Mouse (Mus musculus) embryonic facial prominence, embryonic 13.5 days (tissue): ENCODE data around the gene Fbxo36. TPM values are rescaled to one million over a fixed set of nuclear protein-coding genes. Genes with fewer than 3 reads are reported as not detected.

Source experiments
- ATAC-seq: fragments of 200-750 bp; cut with Nextera tagmentation; 2 replicates; pipeline ENCODE4 v1.8.0; 2017; ENCODE audit warnings: low read depth; ENCODE audit not compliant: insufficient number of reproducible peaks, insufficient read depth, low FRiP score, low TSS enrichment
- H3K27ac ChIP-seq: fragments of 300-500 bp; sonication (generic); 2 replicates; pipeline ENCODE4 v1.5.1; 2015; ENCODE audit warnings: moderate library complexity, mild to moderate bottlenecking, inconsistent platforms
- H3K27me3 ChIP-seq: fragments of 300-500 bp; sonication (generic); 2 replicates; pipeline ENCODE4 v1.6.1; 2015; ENCODE audit warnings: mild to moderate bottlenecking, inconsistent platforms
- H3K36me3 ChIP-seq: fragments of 300-500 bp; sonication (generic); 2 replicates; pipeline ENCODE4 v1.6.1; 2015; ENCODE audit warnings: mild to moderate bottlenecking, inconsistent platforms
- H3K4me1 ChIP-seq: fragments of 300-500 bp; sonication (generic); 2 replicates; pipeline ENCODE4 v1.6.1; 2015; ENCODE audit warnings: inconsistent platforms
- H3K4me2 ChIP-seq: fragments of 300-500 bp; sonication (generic); 2 replicates; pipeline ENCODE4 v1.6.1; 2015; ENCODE audit warnings: moderate library complexity, mild to moderate bottlenecking, inconsistent platforms
- H3K4me3 ChIP-seq: fragments of 300-500 bp; sonication (generic); 2 replicates; pipeline ENCODE4 v1.5.1; 2015; ENCODE audit warnings: mild to moderate bottlenecking, inconsistent platforms
- H3K9ac ChIP-seq: fragments of 300-500 bp; sonication (generic); 2 replicates; pipeline ENCODE4 v1.6.1; 2015; ENCODE audit warnings: mild to moderate bottlenecking, inconsistent platforms
- H3K9me3 ChIP-seq: fragments of 300-500 bp; sonication (generic); 2 replicates; pipeline ENCODE4 v1.6.1; 2016; ENCODE audit warnings: inconsistent platforms
- WGBS: fragments of 180-500 bp; shearing (Covaris S2); methylation state at CpG from one replicate; pipeline ENCODE4 v1.1.7; 2015; ENCODE audit warnings: mixed read lengths; 5-methylcytosine and 5-hydroxymethylcytosine counted together
- polyA plus RNA-seq: library from polyadenylated mRNA; unstranded; fragments of >200 nt; fragmentation: Nextera tagmentation; extraction: Ambion mirVana; gene quantifications from 2 replicates; pipeline ENCODE4 v1.2.1, GENCODE M21; 2015

Gene Fbxo36
- polyA plus RNA-seq, 1 experiment from 2014 or later, result 8.4 TPM

GRCm38 (mm10) chr1:84897364-84897763 lies 57.7 kb downstream of the Fbxo36 start:
- Histone ChIP-seq H3K27ac (no peak overlapping the region), H3K4me3 (no peak overlapping the region), H3K4me1 (no peaks in the 10 kb centered on the region), H3K9ac (no peak overlapping the region), H3K9me3 (no peaks in the 10 kb centered on the region), H3K27me3 (no peaks in the 10 kb centered on the region), H3K36me3 (no peaks in the 10 kb centered on the region), H3K4me2 (no peak overlapping the region)
- WGBS, result 85% methylated on average over 6 of the region's 6 CpGs
- no peak for ATAC-seq

- no peaks in the 10 kb centered on the region for H3K4me1 ChIP-seq
- H3K36me3 ChIP-seq, result no peaks in the 10 kb centered on the region
- no peak overlapping the region for H3K4me2 ChIP-seq
- H3K4me3 ChIP-seq, result no peak overlapping the region
- H3K9ac ChIP-seq, result no peak overlapping the region
- WGBS, result 91% methylated on average over 6 of the region's 6 CpGs
- H3K27ac ChIP-seq, result no peak overlapping the region
- ATAC-seq, result no peak
- no peaks in the 10 kb centered on the region for H3K27me3 ChIP-seq
- no peaks in the 10 kb centered on the region for H3K9me3 ChIP-seq
Measured at GRCm38 (mm10) chr1:84899156-84899555, 59.5 kb downstream of the Fbxo36 start.

GRCm38 (mm10) chr1:84904467-84904866 lies 64.8 kb downstream of the Fbxo36 start:
- H3K4me2 ChIP-seq, result no peak overlapping the region
- H3K4me3 ChIP-seq, result no peak overlapping the region
- H3K36me3 ChIP-seq, result no peaks in the 10 kb centered on the region
- H3K27ac ChIP-seq, result no peak overlapping the region
- no peaks in the 10 kb centered on the region for H3K4me1 ChIP-seq
- H3K27me3 ChIP-seq, result no peaks in the 10 kb centered on the region
- H3K9ac ChIP-seq, result no peak overlapping the region
- 43% methylated on average over 2 of the region's 2 CpGs for WGBS
- no peak for ATAC-seq
- no peaks in the 10 kb centered on the region for H3K9me3 ChIP-seq

- WGBS, result 51% methylated on average over 8 of the region's 8 CpGs
- Histone ChIP-seq H3K4me2 (no peak overlapping the region), H3K9ac (no peak overlapping the region), H3K9me3 (no peaks in the 10 kb centered on the region), H3K4me3 (no peak overlapping the region), H3K27ac (no peak overlapping the region), H3K27me3 (no peaks in the 10 kb centered on the region), H3K36me3 (no peaks in the 10 kb centered on the region), H3K4me1 (no peaks in the 10 kb centered on the region)
- no peak for ATAC-seq
Measured at GRCm38 (mm10) chr1:84910177-84910804, 70.7 kb downstream of the Fbxo36 start.

- no peak overlapping the region for H3K4me3 ChIP-seq
- no peak overlapping the region for H3K27ac ChIP-seq
- H3K4me1 ChIP-seq, result no peaks in the 10 kb centered on the region
- 92% methylated on average over 11 of the region's 11 CpGs for WGBS
- ATAC-seq, result no peak
- H3K27me3 ChIP-seq, result no peaks in the 10 kb centered on the region
- H3K9ac ChIP-seq, result no peak overlapping the region
- H3K36me3 ChIP-seq, result no peaks in the 10 kb centered on the region
- H3K9me3 ChIP-seq, result no peaks in the 10 kb centered on the region
- H3K4me2 ChIP-seq, result no peak overlapping the region
Measured at GRCm38 (mm10) chr1:84912571-84912970, 72.9 kb downstream of the Fbxo36 start.

GRCm38 (mm10) chr1:84915010-84915409 lies 75.4 kb downstream of the Fbxo36 start:
- no peak overlapping the region for H3K4me2 ChIP-seq
- WGBS, result 86% methylated on average over 4 of the region's 4 CpGs
- H3K4me3 ChIP-seq, result no peak overlapping the region
- H3K27me3 ChIP-seq, result no peaks in the 10 kb centered on the region
- H3K9ac ChIP-seq, result no peak overlapping the region
- no peaks in the 10 kb centered on the region for H3K36me3 ChIP-seq
- ATAC-seq, result no peak
- no peak overlapping the region for H3K27ac ChIP-seq
- no peaks in the 10 kb centered on the region for H3K4me1 ChIP-seq
- no peaks in the 10 kb centered on the region for H3K9me3 ChIP-seq

- no peaks in the 10 kb centered on the region for H3K9me3 ChIP-seq
- no peaks in the 10 kb centered on the region for H3K4me1 ChIP-seq
- H3K4me2 ChIP-seq, result no peak overlapping the region
- no peak overlapping the region for H3K27ac ChIP-seq
- H3K27me3 ChIP-seq, result no peaks in the 10 kb centered on the region
- H3K36me3 ChIP-seq, result no peaks in the 10 kb centered on the region
- no peak overlapping the region for H3K9ac ChIP-seq
- ATAC-seq, result no peak
- no peak overlapping the region for H3K4me3 ChIP-seq
- 89% methylated on average over 3 of the region's 3 CpGs for WGBS
Measured at GRCm38 (mm10) chr1:84918865-84919264, 79.2 kb downstream of the Fbxo36 start.

- WGBS, result 71% methylated on average over 2 of the region's 2 CpGs
- no peaks in the 10 kb centered on the region for H3K4me1 ChIP-seq
- no peaks in the 10 kb centered on the region for H3K9me3 ChIP-seq
- H3K4me3 ChIP-seq, result no peak overlapping the region
- no peak overlapping the region for H3K4me2 ChIP-seq
- no peaks in the 10 kb centered on the region for H3K27me3 ChIP-seq
- no peak for ATAC-seq
- no peak overlapping the region for H3K27ac ChIP-seq
- H3K9ac ChIP-seq, result no peak overlapping the region
- H3K36me3 ChIP-seq, result no peaks in the 10 kb centered on the region
Measured at GRCm38 (mm10) chr1:84923432-84923831, 83.8 kb downstream of the Fbxo36 start.

- H3K4me2 ChIP-seq, result no peak overlapping the region
- H3K27ac ChIP-seq, result no peak overlapping the region
- no peaks in the 10 kb centered on the region for H3K4me1 ChIP-seq
- 58% methylated on average over 6 of the region's 6 CpGs for WGBS
- no peaks in the 10 kb centered on the region for H3K9me3 ChIP-seq
- no peak overlapping the region for H3K4me3 ChIP-seq
- H3K27me3 ChIP-seq, result no peaks in the 10 kb centered on the region
- ATAC-seq, result no peak
- H3K36me3 ChIP-seq, result no peaks in the 10 kb centered on the region
- H3K9ac ChIP-seq, result no peak overlapping the region
Measured at GRCm38 (mm10) chr1:84924134-84924533, 84.5 kb downstream of the Fbxo36 start.

- Histone ChIP-seq H3K36me3 (no peaks in the 10 kb centered on the region), H3K4me3 (no peak overlapping the region), H3K27me3 (no peaks in the 10 kb centered on the region), H3K4me2 (no peak overlapping the region), H3K4me1 (no peaks in the 10 kb centered on the region), H3K27ac (no peak overlapping the region), H3K9me3 (no peaks in the 10 kb centered on the region), H3K9ac (no peak overlapping the region)
- 87% methylated on average over 9 of the region's 9 CpGs for WGBS
- ATAC-seq, result no peak
Measured at GRCm38 (mm10) chr1:84925599-84925998, 86.0 kb downstream of the Fbxo36 start.

GRCm38 (mm10) chr1:84933472-84934150 lies 94.0 kb downstream of the Fbxo36 start:
- peaks cover 38% of the 10 kb centered on the region for H3K27me3 ChIP-seq
- 0 out of 2 replicates have a peak, but pooled peaks cover 6% of the 10 kb centered on the region for H3K4me1 ChIP-seq
- ATAC-seq, result no peak
- H3K4me3 ChIP-seq, result peak overlapping the region; percentile 56
- no peaks in the 10 kb centered on the region for H3K9me3 ChIP-seq
- H3K36me3 ChIP-seq, result no peaks in the 10 kb centered on the region
- 10% methylated on average over 22 of the region's 22 CpGs for WGBS
- H3K27ac ChIP-seq, result no peak overlapping the region
- peak overlapping the region; percentile 97 for H3K4me2 ChIP-seq
- H3K9ac ChIP-seq, result no peak overlapping the region

GRCm38 (mm10) chr1:84934151-84934502 lies 94.5 kb downstream of the Fbxo36 start:
- H3K4me3 ChIP-seq, result peak overlapping the region; percentile 56
- H3K4me1 ChIP-seq, result 0 out of 2 replicates have a peak, but pooled peaks cover 6% of the 10 kb centered on the region
- H3K36me3 ChIP-seq, result no peaks in the 10 kb centered on the region
- peak overlapping the region; percentile 97 for H3K4me2 ChIP-seq
- H3K9ac ChIP-seq, result peak overlapping the region; percentile 70
- ATAC-seq, result no peak
- 2% methylated on average over 12 of the region's 12 CpGs for WGBS
- H3K27me3 ChIP-seq, result peaks cover 38% of the 10 kb centered on the region
- no peaks in the 10 kb centered on the region for H3K9me3 ChIP-seq
- H3K27ac ChIP-seq, result no peak overlapping the region
